Mouse (Mus musculus) gastrocnemius, postnatal 10 days (tissue): ENCODE data around the gene Clec4b1. TPM values are rescaled to one million over a fixed set of nuclear protein-coding genes. Genes with fewer than 3 reads are reported as not detected.
"Not testable (repeated sequence)": the region's sequence is repeated elsewhere in the genome, so short reads cannot be mapped to it uniquely, and the experiment has no call there.

Experiments
- DNase-seq: peaks from one replicate; pipeline ENCODE4 v3.0.0; 2021; ENCODE audit warnings: mixed read lengths
- long read RNA-seq, 2 experiments: library from polyadenylated mRNA; stranded (forward); transcript quantifications; one replicate each; pipeline ENCODE4 v2.0.0; 2021
- total RNA-seq, 2 experiments: library from RNA; stranded (reverse); gene quantifications; 2 replicates each; pipeline ENCODE4 v1.2.3; 2021

The Clec4b1 gene
- total RNA-seq, result not detected
- long read RNA-seq, experiment 1, result 0 reads
- long read RNA-seq, experiment 2, result 0 reads

DNA sequence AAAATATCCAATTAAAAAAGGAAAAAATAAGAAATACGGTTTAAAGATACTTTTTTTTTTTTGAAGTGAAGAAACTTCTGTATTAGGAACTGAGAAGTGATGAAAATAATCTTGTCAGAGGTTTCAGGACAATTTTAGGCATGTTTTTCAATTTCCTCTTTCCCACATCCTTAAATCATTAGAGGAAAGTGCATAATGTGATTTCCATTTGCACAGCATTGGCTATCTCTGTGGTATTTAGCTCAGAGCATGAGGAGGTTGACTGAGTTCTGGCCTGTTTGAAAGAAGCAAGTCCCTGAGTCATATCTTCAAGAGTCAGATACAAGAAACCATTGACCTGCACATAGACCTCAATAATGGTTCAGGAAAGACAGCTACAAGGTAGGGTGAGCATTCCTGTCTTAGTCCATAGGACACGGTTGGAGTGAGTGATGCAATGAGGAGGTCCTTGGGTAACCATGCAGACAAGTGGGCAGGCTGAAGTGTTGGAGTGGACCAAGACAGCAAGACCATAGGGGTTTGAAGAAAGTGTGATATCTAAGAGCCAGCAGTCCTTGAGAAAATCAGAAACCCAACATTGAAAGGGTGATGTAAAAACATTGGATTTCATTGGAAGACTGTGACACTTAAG lies at the start of gene Clec4b1:
Clec4b1 (plus strand) TSS at position 221 of the 631 bp plus-strand sequence.
- DNase-seq, result no peak

DNA sequence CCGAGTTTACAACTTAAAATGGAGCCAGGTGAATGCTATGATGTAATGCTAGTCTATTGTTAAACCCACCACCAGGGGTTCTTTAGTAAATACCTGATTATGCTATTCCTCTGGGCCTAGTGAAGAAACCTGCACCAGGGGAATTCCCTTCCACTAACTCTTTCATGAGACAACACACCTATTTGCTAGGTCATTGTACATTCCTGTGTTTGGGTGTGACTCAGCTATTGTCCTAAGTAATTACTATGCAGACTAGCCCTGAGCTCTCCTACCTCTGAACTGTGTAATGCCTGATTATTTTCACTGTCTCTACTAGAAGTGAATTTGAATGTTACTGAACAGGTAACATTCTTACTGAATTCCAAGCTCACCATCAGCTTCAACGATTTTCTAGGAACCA lies 45.1 kb upstream of the Clec4b1 start:
- DNase-seq, result not testable (repeated sequence)

DNA sequence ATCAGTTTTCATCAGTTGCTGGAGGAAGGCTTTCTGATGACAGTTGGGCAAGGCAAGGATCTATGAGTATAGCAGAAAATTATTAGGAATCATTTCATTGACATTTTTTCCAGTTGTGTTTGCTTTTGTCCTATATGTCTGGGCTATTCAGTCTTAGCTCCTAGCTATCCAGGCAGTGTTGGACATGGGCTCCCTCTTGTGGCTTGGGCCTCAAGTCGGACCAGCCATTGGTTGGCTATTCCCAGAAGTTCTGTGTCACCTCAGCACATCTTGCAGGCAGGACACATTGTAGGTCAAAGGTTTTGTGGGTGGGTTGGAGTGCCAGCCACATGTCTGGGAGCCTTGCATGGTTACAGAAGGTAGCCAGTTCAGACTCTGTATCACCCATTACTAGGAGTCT lies 44.2 kb upstream of the Clec4b1 start:
- DNase-seq, result no peak

DNA sequence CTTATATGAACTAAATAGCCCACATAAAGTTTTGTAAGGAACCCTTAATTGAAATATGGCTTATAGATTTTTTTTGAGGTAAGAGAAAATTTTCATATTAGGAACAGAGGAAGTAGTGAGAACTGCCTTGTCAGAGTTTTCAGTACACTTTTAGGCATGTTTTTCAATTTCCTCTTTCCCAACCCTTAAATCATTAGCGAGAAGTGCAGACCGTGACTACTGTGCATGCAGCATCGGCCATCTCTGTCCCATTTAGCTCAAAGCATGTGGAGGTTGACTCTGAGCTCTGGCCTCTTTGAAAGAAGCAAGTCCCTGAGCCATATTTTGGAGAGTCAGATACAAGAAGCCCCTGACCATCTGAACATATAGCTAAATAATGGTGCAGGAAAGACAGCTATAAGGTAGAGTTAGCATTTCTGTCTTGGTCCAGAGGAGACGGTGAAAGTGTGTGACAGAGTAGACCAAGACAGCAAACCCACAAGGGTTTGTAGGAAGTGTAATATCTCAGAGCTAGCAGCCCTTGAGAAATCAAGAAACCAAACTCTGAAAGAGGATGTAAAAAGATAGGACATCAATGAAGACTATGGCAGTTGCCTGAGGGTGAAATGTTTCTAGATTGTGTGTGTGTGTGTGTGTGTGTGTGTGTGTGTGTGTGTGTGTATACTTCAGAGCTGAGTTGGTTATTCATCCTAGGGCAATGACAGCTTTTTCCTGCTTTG lies 45.5 kb downstream of the Clec4b1 start:
- no peak for DNase-seq

DNA sequence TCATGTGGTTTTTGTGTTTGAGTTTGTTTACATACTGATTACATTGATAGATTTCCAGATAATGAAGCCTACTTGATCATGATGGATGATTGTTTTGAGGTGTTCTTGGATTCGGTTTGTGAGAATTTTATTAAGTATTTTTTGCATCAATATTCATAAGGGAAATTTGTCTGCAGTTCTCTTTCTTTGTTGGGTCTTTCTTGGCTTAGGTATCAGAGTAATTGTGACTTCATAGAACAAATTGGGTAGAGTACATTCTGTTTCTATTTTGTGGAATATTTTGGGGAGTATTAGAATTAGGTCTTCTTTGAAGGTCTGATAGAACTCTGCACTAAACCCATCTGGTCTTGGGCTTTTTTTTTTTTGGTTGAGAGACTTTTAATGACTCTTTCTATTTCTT lies 56.4 kb downstream of the Clec4b1 start, which contains the start of gene Clec4a2:
Clec4a2 (plus strand) TSS at position 301 of the 400 bp plus-strand sequence.
- not testable (repeated sequence) for DNase-seq

Other genes with a start within 250 kb of the Clec4b1 start
- gene Slc2a3, start 248.3 kb upstream of the Clec4b1 start, total RNA-seq, result 1 to 10 TPM; 2.2 to 3.8 TPM
- 10 to 100 TPM; 18.4 to 22.9 TPM for gene Foxj2, start 230.0 kb upstream of the Clec4b1 start, total RNA-seq
- gene C3ar1, start 193.8 kb upstream of the Clec4b1 start, total RNA-seq, result 1 to 10 TPM; 1.7 to 2.6 TPM
- gene Necap1, start 175.5 kb upstream of the Clec4b1 start, total RNA-seq, result 10 to 100 TPM; 23.0 to 23.5 TPM
- 1 to 10 TPM; 2.4 to 2.8 TPM for gene Clec4a1, start 128.1 kb upstream of the Clec4b1 start, total RNA-seq
- gene Clec4a3, start 97.4 kb upstream of the Clec4b1 start, total RNA-seq, result 1 to 10 TPM; 1.9 to 2.7 TPM
- not detected for gene Clec4a4, start 59.6 kb upstream of the Clec4b1 start, total RNA-seq
- 1 to 10 TPM; 1.3 to 2.9 TPM for gene Clec4a2, start 56.5 kb downstream of the Clec4b1 start, total RNA-seq
- gene Clec4b2, start 122.9 kb downstream of the Clec4b1 start, total RNA-seq, result not detected
- 1 to 10 TPM; 1.6 TPM for gene Clec4n, start 179.9 kb downstream of the Clec4b1 start, total RNA-seq
- gene Clec4d, start 212.1 kb downstream of the Clec4b1 start, total RNA-seq, result under 1 TPM in 1 of 2 experiments, not detected in 1; 0.19 TPM
- under 1 TPM in 1 of 2 experiments, not detected in 1; 0.16 TPM for gene Clec4e, start 239.9 kb downstream of the Clec4b1 start, total RNA-seq